Mouse (Mus musculus) heart, embryonic 12.5 days (tissue): ENCODE results near the gene Rfx4. TPM values are rescaled to one million over a fixed set of nuclear protein-coding genes. Genes with fewer than 3 reads are reported as not detected.

Experiments used
- ATAC-seq: fragments of 200-750 bp; cut with Nextera tagmentation; 2 replicates; pipeline ENCODE4 v1.8.0; 2017; ENCODE audit warnings: moderate TSS enrichment, moderate library complexity; ENCODE audit not compliant: insufficient number of reproducible peaks, low FRiP score
- H3K27ac ChIP-seq: fragments of 300-500 bp; sonication (generic); 2 replicates; pipeline ENCODE4 v1.5.1; 2016; ENCODE audit warnings: mild to moderate bottlenecking, moderate library complexity; ENCODE audit not compliant: poor library complexity, severe bottlenecking
- H3K27me3 ChIP-seq: fragments of 300-500 bp; sonication (generic); replicated peaks from 2 replicates; pipeline ENCODE4 v1.6.1; 2016; ENCODE audit warnings: mild to moderate bottlenecking, moderate library complexity
- H3K36me3 ChIP-seq: fragments of 300-500 bp; sonication (generic); 2 replicates; pipeline ENCODE4 v1.6.1; 2016; ENCODE audit warnings: mild to moderate bottlenecking, moderate library complexity
- H3K4me1 ChIP-seq: fragments of 300-500 bp; sonication (generic); replicated peaks from 2 replicates; pipeline ENCODE4 v1.6.1; 2016; ENCODE audit warnings: mild to moderate bottlenecking
- H3K4me2 ChIP-seq: fragments of 300-500 bp; sonication (generic); 2 replicates; pipeline ENCODE4 v1.6.1; 2016; ENCODE audit warnings: mild to moderate bottlenecking, moderate library complexity
- H3K4me3 ChIP-seq: fragments of 300-500 bp; sonication (generic); 2 replicates; pipeline ENCODE4 v1.5.1; 2016; ENCODE audit warnings: mild to moderate bottlenecking
- H3K9ac ChIP-seq: fragments of 300-500 bp; sonication (generic); 2 replicates; pipeline ENCODE4 v1.6.1; 2016; ENCODE audit warnings: mild to moderate bottlenecking, moderate library complexity
- H3K9me3 ChIP-seq: fragments of 300-500 bp; sonication (generic); replicated peaks from 2 replicates; pipeline ENCODE4 v1.6.1; 2016; ENCODE audit warnings: mild to moderate bottlenecking, moderate library complexity
- WGBS: fragments of 180-500 bp; shearing (Covaris S2); methylation state at CpG from one replicate; pipeline ENCODE4 v1.1.7; 2016; 5-methylcytosine and 5-hydroxymethylcytosine counted together
- polyA plus RNA-seq: library from polyadenylated mRNA; unstranded; fragments of >200 nt; fragmentation: Nextera tagmentation; extraction: Ambion mirVana; gene quantifications from 2 replicates; pipeline ENCODE4 v1.2.1, GENCODE M21; 2016

Gene Rfx4
- polyA plus RNA-seq, 1 experiment from 2014 or later: 0.19 TPM

- Histone ChIP-seq H3K4me1 (peaks cover 10% of the 10 kb centered on the region), H3K4me2 (no peak overlapping the region), H3K27me3 (no peaks in the 10 kb centered on the region), H3K9me3 (no peaks in the 10 kb centered on the region), H3K9ac (no peak overlapping the region), H3K27ac (no peak overlapping the region), H3K4me3 (no peak overlapping the region), H3K36me3 (no peaks in the 10 kb centered on the region)
- 77% methylated on average over 6 of the region's 6 CpGs for WGBS
- ATAC-seq: no peak
Observed at GRCm38 (mm10) chr10:84915476-84915875, 159.6 kb downstream of the Rfx4 start.

GRCm38 (mm10) chr10:84916810-84917730, 161.2 kb downstream of the Rfx4 start, which contains the start of gene Ric8b:
Gene Ric8b (plus strand): TSS chr10:84917616.
- Histone ChIP-seq H3K4me2 (peak within 1 kb of the TSS; percentile 79), H3K36me3 (no peaks in the 10 kb centered on the region), H3K4me1 (peaks cover 10% of the 10 kb centered on the region), H3K4me3 (peak within 1 kb of the TSS; percentile 91), H3K9me3 (no peaks in the 10 kb centered on the region), H3K27ac (peak within 1 kb of the TSS; percentile 96), H3K9ac (peak within 1 kb of the TSS; percentile 94), H3K27me3 (no peaks in the 10 kb centered on the region)
- WGBS: under 1% methylated on average over 48 of the region's 51 CpGs
- peak; percentile 97 for ATAC-seq

- peak; percentile 11 for ATAC-seq
- peak overlapping the region; percentile 91 for H3K4me3 ChIP-seq
- no peaks in the 10 kb centered on the region for H3K36me3 ChIP-seq
- H3K27me3 ChIP-seq: no peaks in the 10 kb centered on the region
- peak overlapping the region; percentile 96 for H3K27ac ChIP-seq
- 0% methylated on average over 23 of the region's 27 CpGs for WGBS
- H3K9ac ChIP-seq: peak overlapping the region; percentile 94
- H3K4me1 ChIP-seq: peaks cover 12% of the 10 kb centered on the region
- H3K4me2 ChIP-seq: peak overlapping the region; percentile 79
- no peaks in the 10 kb centered on the region for H3K9me3 ChIP-seq
Observed at GRCm38 (mm10) chr10:84917731-84918095, 161.9 kb downstream of the Rfx4 start.

GRCm38 (mm10) chr10:84926336-84926735, 170.5 kb downstream of the Rfx4 start:
- no peak overlapping the region for H3K4me2 ChIP-seq
- peaks cover 28% of the 10 kb centered on the region for H3K36me3 ChIP-seq
- no peak overlapping the region for H3K27ac ChIP-seq
- no peak overlapping the region for H3K4me3 ChIP-seq
- no peak for ATAC-seq
- WGBS: 82% methylated on average over 7 of the region's 7 CpGs
- H3K9ac ChIP-seq: no peak overlapping the region
- 0 out of 2 replicates have a peak, but pooled peaks cover 12% of the 10 kb centered on the region for H3K4me1 ChIP-seq
- H3K9me3 ChIP-seq: no peaks in the 10 kb centered on the region
- no peaks in the 10 kb centered on the region for H3K27me3 ChIP-seq

- H3K4me3 ChIP-seq: no peak overlapping the region
- 0 out of 2 replicates have a peak, but pooled peaks cover 12% of the 10 kb centered on the region for H3K4me1 ChIP-seq
- no peaks in the 10 kb centered on the region for H3K9me3 ChIP-seq
- H3K27ac ChIP-seq: no peak overlapping the region
- peaks cover 28% of the 10 kb centered on the region for H3K36me3 ChIP-seq
- no peak for ATAC-seq
- H3K9ac ChIP-seq: no peak overlapping the region
- no peaks in the 10 kb centered on the region for H3K27me3 ChIP-seq
- 84% methylated on average over 4 of the region's 4 CpGs for WGBS
- H3K4me2 ChIP-seq: no peak overlapping the region
Observed at GRCm38 (mm10) chr10:84926885-84927284, 171.0 kb downstream of the Rfx4 start.

- Histone ChIP-seq H3K4me2 (no peak overlapping the region), H3K36me3 (peaks cover 28% of the 10 kb centered on the region), H3K4me1 (0 out of 2 replicates have a peak, but pooled peaks cover 8% of the 10 kb centered on the region), H3K27me3 (no peaks in the 10 kb centered on the region), H3K9ac (no peak overlapping the region), H3K4me3 (no peak overlapping the region), H3K9me3 (no peaks in the 10 kb centered on the region), H3K27ac (no peak overlapping the region)
- WGBS: 83% methylated on average over 4 of the region's 4 CpGs
- no peak for ATAC-seq
Observed at GRCm38 (mm10) chr10:84928465-84928864, 172.6 kb downstream of the Rfx4 start.

GRCm38 (mm10) chr10:84935553-84936209, 179.8 kb downstream of the Rfx4 start:
- no peaks in the 10 kb centered on the region for H3K27me3 ChIP-seq
- ATAC-seq: no peak
- H3K4me3 ChIP-seq: no peak overlapping the region
- no peak overlapping the region for H3K9ac ChIP-seq
- H3K36me3 ChIP-seq: no peaks in the 10 kb centered on the region
- H3K4me1 ChIP-seq: peaks cover 33% of the 10 kb centered on the region
- no peaks in the 10 kb centered on the region for H3K9me3 ChIP-seq
- no peak overlapping the region for H3K27ac ChIP-seq
- H3K4me2 ChIP-seq: no peak overlapping the region
- 78% methylated on average over 7 of the region's 7 CpGs for WGBS

- Histone ChIP-seq H3K4me2 (no peak overlapping the region), H3K4me3 (no peak overlapping the region)
- ATAC-seq: no peak
Observed at GRCm38 (mm10) chr10:84936832-84937515, 181.1 kb downstream of the Rfx4 start.

GRCm38 (mm10) chr10:84938094-84938820, 182.4 kb downstream of the Rfx4 start:
- 58% methylated on average over 14 of the region's 14 CpGs for WGBS
- Histone ChIP-seq H3K4me1 (peaks cover 39% of the 10 kb centered on the region), H3K4me2 (no peak overlapping the region), H3K9me3 (no peaks in the 10 kb centered on the region), H3K36me3 (no peaks in the 10 kb centered on the region), H3K4me3 (no peak overlapping the region), H3K27me3 (no peaks in the 10 kb centered on the region), H3K27ac (no peak overlapping the region), H3K9ac (no peak overlapping the region)
- no peak for ATAC-seq

More at GRCm38 (mm10) chr10:84936832-84937515, 181.1 kb downstream of the Rfx4 start:
- Histone ChIP-seq H3K27ac (peak overlapping the region; percentile 60), H3K9ac (no peak overlapping the region), H3K9me3 (no peaks in the 10 kb centered on the region), H3K4me1 (peaks cover 33% of the 10 kb centered on the region), H3K27me3 (no peaks in the 10 kb centered on the region), H3K36me3 (no peaks in the 10 kb centered on the region)
- 49% methylated on average over 4 of the region's 4 CpGs for WGBS

- Histone ChIP-seq H3K4me3 (no peak overlapping the region), H3K9ac (no peak overlapping the region), H3K4me2 (no peak overlapping the region), H3K27me3 (no peaks in the 10 kb centered on the region), H3K36me3 (no peaks in the 10 kb centered on the region), H3K27ac (no peak overlapping the region), H3K9me3 (no peaks in the 10 kb centered on the region), H3K4me1 (peaks cover 39% of the 10 kb centered on the region)
- 81% methylated on average over 5 of the region's 5 CpGs for WGBS
- no peak for ATAC-seq
Observed at GRCm38 (mm10) chr10:84938886-84939285, 183.0 kb downstream of the Rfx4 start.
